Mouse (Mus musculus): ENCODE data around the gene Acad11. TPM values are rescaled to one million over a fixed set of nuclear protein-coding genes. Genes with fewer than 3 reads are reported as not detected.

Gene Acad11
- polyA plus RNA-seq, 2 experiments from 2014 or later = 5.9 to 6.8 TPM

- no peak for ATAC-seq
These were observed 88.9 kb downstream of the Acad11 start for GRCm38 (mm10) chr9:104152121-104152520.

DNA sequence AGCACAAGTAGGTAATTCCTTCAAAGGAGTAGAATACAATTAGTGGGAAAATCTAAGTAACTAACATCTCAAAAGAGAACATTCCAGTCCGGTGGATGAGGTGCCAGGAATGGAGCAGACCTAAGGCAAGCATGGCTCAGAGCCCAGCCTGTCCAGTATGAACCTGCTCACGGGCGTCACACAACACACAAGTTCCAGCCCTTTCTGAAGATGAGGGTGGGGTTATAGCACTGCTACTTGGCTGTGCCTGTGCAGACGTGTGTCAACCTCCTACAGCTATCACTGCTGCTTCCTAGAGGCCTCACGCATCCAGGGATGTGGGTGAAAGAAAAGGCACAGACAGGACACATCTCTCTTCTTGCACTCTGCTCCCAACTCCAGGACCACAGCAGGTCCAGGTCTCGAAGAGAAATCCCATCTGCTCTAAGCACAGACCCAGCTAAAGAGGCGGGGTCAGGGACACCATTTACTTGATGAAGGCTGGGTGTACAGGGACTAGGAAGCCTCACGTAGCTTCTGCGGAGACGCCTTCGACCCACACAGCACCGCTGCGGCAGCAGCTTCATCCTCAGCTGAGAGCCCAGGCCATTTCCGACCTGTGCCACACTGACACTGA lies 92.0 kb downstream of the Acad11 start:
- no peak for ATAC-seq

DNA sequence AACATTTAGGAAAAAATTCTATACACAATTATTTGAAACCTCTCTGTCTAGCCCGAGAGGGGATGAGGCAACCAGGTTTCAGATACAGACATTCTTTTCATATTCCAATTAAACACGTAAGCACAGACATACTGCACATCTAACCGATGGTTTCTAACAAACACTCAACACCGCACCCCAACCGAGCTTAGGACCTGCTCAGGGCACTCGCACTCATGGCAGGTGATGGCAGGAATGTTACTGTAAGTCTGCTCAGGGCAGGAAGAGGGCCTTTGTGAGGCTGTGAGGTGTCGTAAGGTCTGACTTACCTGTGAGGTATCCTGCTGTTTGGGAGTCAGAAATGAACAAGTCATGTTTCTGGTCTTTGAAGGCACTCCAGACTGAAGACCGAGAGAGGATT lies 93.3 kb downstream of the Acad11 start:
- no peak for ATAC-seq

DNA sequence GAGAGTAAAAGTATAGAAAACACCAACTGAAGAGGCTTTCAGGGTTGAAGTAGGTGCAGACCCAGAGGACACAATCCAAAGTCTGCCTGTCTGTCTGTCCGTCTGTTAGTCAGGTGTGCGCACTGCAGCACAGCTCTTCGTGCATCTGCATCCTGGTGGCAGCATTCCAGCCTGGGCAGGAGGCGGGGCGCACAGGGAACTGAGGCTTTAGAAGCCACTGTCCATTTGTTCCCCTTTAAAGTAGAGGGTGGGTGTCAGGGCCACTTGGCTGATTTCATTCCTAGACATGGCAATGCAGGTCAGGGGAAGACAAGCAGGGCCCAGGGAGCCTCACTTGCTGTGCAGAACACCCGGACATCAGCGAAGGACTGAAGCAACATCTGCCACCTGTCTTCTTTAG lies 94.1 kb downstream of the Acad11 start:
- ATAC-seq = no peak

DNA sequence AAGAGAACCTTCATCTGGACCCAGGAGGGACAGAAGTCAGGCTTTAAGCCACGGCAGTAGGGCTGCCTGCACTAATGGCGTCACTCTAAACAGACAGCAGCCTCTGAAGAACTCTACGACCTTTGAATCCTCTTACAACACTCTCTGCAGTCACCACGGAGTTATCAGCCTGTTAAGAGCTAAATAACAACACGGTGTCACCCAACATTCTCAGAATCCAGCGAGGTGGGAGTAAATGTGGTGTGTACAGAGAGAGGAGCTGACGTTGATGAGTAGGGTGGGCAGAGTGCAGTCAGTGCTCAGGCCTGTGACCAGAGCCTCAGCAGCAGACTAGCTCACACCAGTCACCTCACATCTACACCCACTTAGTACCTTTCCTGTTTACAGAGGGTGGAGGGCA lies 97.9 kb downstream of the Acad11 start:
- ATAC-seq = no peak

- ATAC-seq = no peak
These were observed 101.0 kb downstream of the Acad11 start for GRCm38 (mm10) chr9:104164194-104164593.

GRCm38 (mm10) chr9:104165926-104166325 lies 102.7 kb downstream of the Acad11 start:
- ATAC-seq = no peak

- no peak for ATAC-seq
These were observed 106.8 kb downstream of the Acad11 start for GRCm38 (mm10) chr9:104169986-104170385.

- no peak for ATAC-seq
These were observed 108.5 kb downstream of the Acad11 start for GRCm38 (mm10) chr9:104171651-104172050.

- ATAC-seq = no peak
These were observed 109.2 kb downstream of the Acad11 start for GRCm38 (mm10) chr9:104172342-104172741.

Other genes with a start within 250 kb of the Acad11 start
- gene Nphp3, start 60.8 kb upstream of the Acad11 start, polyA plus RNA-seq (2017; shearing (Covaris generic)) = under 1 TPM; 0.23 to 0.82 TPM
- not detected for gene Gm28305, start 22.7 kb upstream of the Acad11 start, polyA plus RNA-seq (2017; shearing (Covaris generic))
- gene Uba5, start 243 bp upstream of the Acad11 start, polyA plus RNA-seq (2017; shearing (Covaris generic)) = 10 to 100 TPM; 11.5 to 12.1 TPM
- under 1 TPM; 0.51 to 0.73 TPM for gene Ackr4, start 63.6 kb downstream of the Acad11 start, polyA plus RNA-seq (2017; shearing (Covaris generic))
- gene Dnajc13, start 199.6 kb downstream of the Acad11 start, polyA plus RNA-seq (2017; shearing (Covaris generic)) = 10 to 100 TPM; 16.9 to 23.4 TPM

Data from activated CD4-positive, CD25-positive, alpha-beta regulatory T cell, adult 4 months (primary cell).